Mouse (Mus musculus) olfactory bulb, adult 2 months (tissue): Measurements from ENCODE around the gene D930048N14Rik. TPM values are rescaled to one million over a fixed set of nuclear protein-coding genes. Genes with fewer than 3 reads are reported as not detected.
A peak's percentile ranks its signal among the peaks of the same experiment; 100 is the strongest.
"Not testable (repeated sequence)": the region's sequence is repeated elsewhere in the genome, so short reads cannot be mapped to it uniquely, and the experiment has no call there.

ENCODE experiments used
- H3K27ac ChIP-seq: fragments of 200-500 bp; 2 replicates; pipeline ENCODE4 v1.5.1; 2012; ENCODE audit warnings: low read depth, low read length; ENCODE audit not compliant: insufficient read depth
- H3K4me1 ChIP-seq: fragments of 200-500 bp; 2 replicates; pipeline ENCODE4 v1.6.1; 2012; ENCODE audit warnings: low read length; ENCODE audit not compliant: control insufficient read depth, insufficient read depth
- H3K4me3 ChIP-seq: fragments of 200-500 bp; 2 replicates; pipeline ENCODE4 v1.5.1; 2012; ENCODE audit warnings: mild to moderate bottlenecking, low read depth, low read length, moderate library complexity; ENCODE audit not compliant: insufficient read depth
- CTCF ChIP-seq: fragments of 200-500 bp; IDR thresholded peaks from 2 replicates; pipeline ENCODE4 v1.5.1; 2012; ENCODE audit warnings: low read depth, mild to moderate bottlenecking, low read length, moderate library complexity; ENCODE audit not compliant: insufficient read depth
- POLR2A ChIP-seq: fragments of 200-500 bp; IDR thresholded peaks from 2 replicates; pipeline ENCODE4 v1.6.1; 2012; ENCODE audit warnings: mild to moderate bottlenecking, low read depth, low read length, moderate library complexity; ENCODE audit not compliant: insufficient read depth
- WGBS: fragments of 180-500 bp; shearing (Covaris S2); methylation state at CpG from one replicate; pipeline ENCODE4 v1.1.7; 2018; 5-methylcytosine and 5-hydroxymethylcytosine counted together
- polyA plus RNA-seq: library from polyadenylated mRNA; stranded (reverse); fragments of >200 nt; gene quantifications from 2 replicates; pipeline ENCODE4 v1.2.4, GENCODE M21; 2012; ENCODE audit warnings: low replicate concordance; ENCODE audit not compliant: missing spikeins, insufficient read depth, insufficient read length

D930048N14Rik gene
- polyA plus RNA-seq, 1 experiment = not detected

- Histone ChIP-seq H3K27ac (no peak overlapping the region), H3K4me3 (no peak overlapping the region), H3K4me1 (no peaks in the 10 kb centered on the region)
- TF ChIP-seq POLR2A (no peak), CTCF (no peak)
- WGBS = 81% methylated on average over 5 of the region's 5 CpGs
Measured at GRCm38 (mm10) chr11:51675386-51675785, 24.6 kb downstream of the D930048N14Rik start.

GRCm38 (mm10) chr11:51677737-51678418 lies 27.1 kb downstream of the D930048N14Rik start:
- Histone ChIP-seq H3K27ac (no peak overlapping the region), H3K4me3 (no peak overlapping the region), H3K4me1 (no peaks in the 10 kb centered on the region; the same call in 1 of the 2 replicates)
- WGBS = 68% methylated on average over 6 of the region's 6 CpGs
- no peak for TF ChIP-seq POLR2A
- no peak for TF ChIP-seq CTCF

- 80% methylated on average over 3 of the region's 3 CpGs for WGBS
- H3K27ac ChIP-seq = no peak overlapping the region
- no peaks in the 10 kb centered on the region; the same call in 1 of the 2 replicates for H3K4me1 ChIP-seq
- H3K4me3 ChIP-seq = no peak overlapping the region
- TF ChIP-seq CTCF = no peak
- no peak for TF ChIP-seq POLR2A
Measured at GRCm38 (mm10) chr11:51679466-51679865, 28.7 kb downstream of the D930048N14Rik start.

- TF ChIP-seq CTCF = no peak
- no peak for TF ChIP-seq POLR2A
- no peak overlapping the region for H3K4me3 ChIP-seq
- H3K27ac ChIP-seq = no peak overlapping the region
- 19% methylated on average over 13 of the region's 13 CpGs for WGBS
- H3K4me1 ChIP-seq = no peaks in the 10 kb centered on the region; the same call in 1 of the 2 replicates
Measured at GRCm38 (mm10) chr11:51681324-51681975, 30.7 kb downstream of the D930048N14Rik start.

- no peaks in the 10 kb centered on the region; the same call in 1 of the 2 replicates for H3K4me1 ChIP-seq
- WGBS = 45% methylated on average over 8 of the region's 8 CpGs
- TF ChIP-seq CTCF (no peak), POLR2A (no peak)
- no peak overlapping the region for H3K27ac ChIP-seq
- H3K4me3 ChIP-seq = no peak overlapping the region
Measured at GRCm38 (mm10) chr11:51681976-51682374, 31.2 kb downstream of the D930048N14Rik start.

- TF ChIP-seq CTCF (no peak), POLR2A (peak; percentile 95)
- Histone ChIP-seq H3K4me1 (no peaks in the 10 kb centered on the region), H3K27ac (peak within 1 kb of the TSS; percentile 100), H3K4me3 (peak within 1 kb of the TSS; percentile 66)
- under 1% methylated on average over 60 of the region's 60 CpGs for WGBS
Measured at GRCm38 (mm10) chr11:51688330-51689328, 37.9 kb downstream of the D930048N14Rik start, which contains the start of gene 0610009B22Rik. Gene 0610009B22Rik (minus strand): TSS chr11:51688874.

- Histone ChIP-seq H3K27ac (peak overlapping the region; percentile 100), H3K4me3 (no peak overlapping the region), H3K4me1 (no peaks in the 10 kb centered on the region)
- 24% methylated on average over 6 of the region's 6 CpGs for WGBS
- TF ChIP-seq POLR2A (no peak), CTCF (no peak)
Measured at GRCm38 (mm10) chr11:51689343-51689742, 38.6 kb downstream of the D930048N14Rik start.

- not testable (repeated sequence) for H3K4me3 ChIP-seq, H3K4me1 ChIP-seq, H3K27ac ChIP-seq
- WGBS = 100% methylated on average over 1 of the region's 3 CpGs
Measured at GRCm38 (mm10) chr11:51690597-51690996, 39.8 kb downstream of the D930048N14Rik start.

GRCm38 (mm10) chr11:51694984-51695383 lies 44.2 kb downstream of the D930048N14Rik start:
- Histone ChIP-seq H3K4me3 (no peak overlapping the region), H3K4me1 (no peaks in the 10 kb centered on the region), H3K27ac (no peak overlapping the region)
- TF ChIP-seq CTCF (no peak), POLR2A (no peak)
- 82% methylated on average over 3 of the region's 3 CpGs for WGBS
